Mouse (Mus musculus): Measurements from ENCODE around the gene Pid1. TPM values are rescaled to one million over a fixed set of nuclear protein-coding genes. Genes with fewer than 3 reads are reported as not detected.
"Not testable (repeated sequence)": the region's sequence is repeated elsewhere in the genome, so short reads cannot be mapped to it uniquely, and the experiment has no call there.

The Pid1 gene
- polyA plus RNA-seq, 1 experiment from 2014 or later: 14.3 TPM

DNA sequence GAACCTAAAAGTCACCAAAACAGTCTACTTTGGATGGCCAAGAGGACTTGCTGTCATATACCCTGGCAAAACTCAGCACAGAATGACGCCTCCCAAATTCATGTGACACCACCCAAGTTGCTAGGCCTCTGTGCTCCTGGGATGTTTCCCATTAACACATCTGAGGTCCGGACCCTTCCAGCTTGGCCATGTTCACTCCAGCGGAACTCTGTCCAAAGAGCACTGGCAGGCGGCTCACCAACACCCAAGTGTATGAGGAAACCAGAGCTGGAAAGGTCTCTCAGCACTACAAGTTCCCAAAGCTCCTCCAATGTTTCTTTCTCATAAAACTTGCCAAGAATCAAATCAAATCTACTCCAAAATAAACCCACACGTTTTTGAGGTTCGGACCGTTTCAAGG is 138.4 kb downstream of the Pid1 start:
- Histone ChIP-seq H3K36me3 (ENCODE audit: control insufficient read depth, insufficient read depth, low read length) (no peaks in the 10 kb centered on the region), H3K4me1 (replicated peaks; ENCODE audit: control insufficient read depth, insufficient read depth, low read length) (no peaks in the 10 kb centered on the region), H3K4me2 (ENCODE audit: low read depth, low read length) (no peak overlapping the region), H3K27me3 (ENCODE audit: control insufficient read depth, insufficient read depth, low read depth, low read length) (no peaks in the 10 kb centered on the region), H3K4me3 (ENCODE audit: low read length) (no peak overlapping the region), H3K27ac (ENCODE audit: low read length) (no peak overlapping the region), H3K9ac (ENCODE audit: low read length) (no peak overlapping the region), H3K9me3 (ENCODE audit: control insufficient read depth, low read length) (no peaks in the 10 kb centered on the region)
- peak; percentile 49 for ATAC-seq (ENCODE audit: low read depth)
- 80% methylated on average over 7 of the region's 7 CpGs for WGBS

GRCm38 (mm10) chr1:84222051-84222450 is 141.9 kb downstream of the Pid1 start:
- Histone ChIP-seq H3K4me1 (replicated peaks; ENCODE audit: control insufficient read depth, insufficient read depth, low read length) (no peaks in the 10 kb centered on the region), H3K9ac (ENCODE audit: low read length) (no peak overlapping the region), H3K27me3 (ENCODE audit: control insufficient read depth, insufficient read depth, low read depth, low read length) (no peaks in the 10 kb centered on the region), H3K4me2 (ENCODE audit: low read depth, low read length) (no peak overlapping the region), H3K27ac (ENCODE audit: low read length) (no peak overlapping the region), H3K4me3 (ENCODE audit: low read length) (no peak overlapping the region), H3K9me3 (ENCODE audit: control insufficient read depth, low read length) (no peaks in the 10 kb centered on the region), H3K36me3 (ENCODE audit: control insufficient read depth, insufficient read depth, low read length) (no peaks in the 10 kb centered on the region)
- 57% methylated on average over 1 of the region's 1 CpGs for WGBS
- no peak for ATAC-seq (ENCODE audit: low read depth)

DNA sequence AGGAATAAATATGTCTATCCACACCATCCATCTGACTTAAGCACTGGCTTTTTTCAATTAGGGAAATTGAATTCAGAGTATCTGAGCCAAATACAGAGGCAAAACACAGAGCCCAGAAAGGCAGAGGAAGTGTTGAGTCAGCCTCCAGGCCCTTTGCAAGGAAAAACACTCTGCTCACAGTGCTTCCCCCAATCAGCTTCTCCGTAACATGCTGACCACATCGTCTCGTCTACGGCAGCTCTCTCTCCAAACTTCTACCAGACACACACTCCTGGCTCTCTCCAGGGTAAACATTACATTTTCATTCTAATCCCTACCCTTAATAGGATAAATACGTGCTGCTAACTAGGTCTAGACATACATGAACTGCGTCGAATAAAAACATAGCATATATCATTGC is 145.4 kb downstream of the Pid1 start:
- Histone ChIP-seq H3K27ac (ENCODE audit: low read length) (no peak overlapping the region), H3K4me1 (replicated peaks; ENCODE audit: control insufficient read depth, insufficient read depth, low read length) (no peaks in the 10 kb centered on the region), H3K9me3 (ENCODE audit: control insufficient read depth, low read length) (no peaks in the 10 kb centered on the region), H3K9ac (ENCODE audit: low read length) (no peak overlapping the region), H3K4me2 (ENCODE audit: low read depth, low read length) (no peak overlapping the region), H3K4me3 (ENCODE audit: low read length) (no peak overlapping the region), H3K36me3 (ENCODE audit: control insufficient read depth, insufficient read depth, low read length) (no peaks in the 10 kb centered on the region), H3K27me3 (ENCODE audit: control insufficient read depth, insufficient read depth, low read depth, low read length) (no peaks in the 10 kb centered on the region)
- no peak for ATAC-seq (ENCODE audit: low read depth)
- WGBS: 52% methylated on average over 7 of the region's 7 CpGs

- WGBS: 9% methylated on average over 2 of the region's 2 CpGs
- no peaks in the 10 kb centered on the region for H3K27me3 ChIP-seq (ENCODE audit: control insufficient read depth, insufficient read depth, low read depth, low read length)
- no peak for ATAC-seq (ENCODE audit: low read depth)
- H3K4me2 ChIP-seq (ENCODE audit: low read depth, low read length): no peak overlapping the region
- no peak overlapping the region for H3K9ac ChIP-seq (ENCODE audit: low read length)
- H3K4me3 ChIP-seq (ENCODE audit: low read length): no peak overlapping the region
- H3K9me3 ChIP-seq (ENCODE audit: control insufficient read depth, low read length): no peaks in the 10 kb centered on the region
- H3K36me3 ChIP-seq (ENCODE audit: control insufficient read depth, insufficient read depth, low read length): no peaks in the 10 kb centered on the region
- no peaks in the 10 kb centered on the region for H3K4me1 ChIP-seq (replicated peaks; ENCODE audit: control insufficient read depth, insufficient read depth, low read length)
- no peak overlapping the region for H3K27ac ChIP-seq (ENCODE audit: low read length)
These were observed 146.2 kb downstream of the Pid1 start for GRCm38 (mm10) chr1:84217777-84218176.

- Histone ChIP-seq H3K4me2 (ENCODE audit: low read depth, low read length) (no peak overlapping the region), H3K9me3 (ENCODE audit: control insufficient read depth, low read length) (no peaks in the 10 kb centered on the region), H3K27me3 (ENCODE audit: control insufficient read depth, insufficient read depth, low read depth, low read length) (no peaks in the 10 kb centered on the region), H3K36me3 (ENCODE audit: control insufficient read depth, insufficient read depth, low read length) (no peaks in the 10 kb centered on the region), H3K4me3 (ENCODE audit: low read length) (no peak overlapping the region), H3K9ac (ENCODE audit: low read length) (no peak overlapping the region), H3K4me1 (replicated peaks; ENCODE audit: control insufficient read depth, insufficient read depth, low read length) (no peaks in the 10 kb centered on the region), H3K27ac (ENCODE audit: low read length) (no peak overlapping the region)
- ATAC-seq (ENCODE audit: low read depth): no peak
- 40% methylated on average over 9 of the region's 9 CpGs for WGBS
These were observed 152.5 kb downstream of the Pid1 start for GRCm38 (mm10) chr1:84211507-84211906.

GRCm38 (mm10) chr1:84205746-84206145 is 158.2 kb downstream of the Pid1 start:
- not testable (repeated sequence) for H3K27ac ChIP-seq (ENCODE audit: low read length); H3K27me3 ChIP-seq (ENCODE audit: control insufficient read depth, insufficient read depth, low read depth, low read length); H3K36me3 ChIP-seq (ENCODE audit: control insufficient read depth, insufficient read depth, low read length); ATAC-seq (ENCODE audit: low read depth); H3K4me1 ChIP-seq (replicated peaks; ENCODE audit: control insufficient read depth, insufficient read depth, low read length); H3K4me3 ChIP-seq (ENCODE audit: low read length); H3K9ac ChIP-seq (ENCODE audit: low read length); H3K9me3 ChIP-seq (ENCODE audit: control insufficient read depth, low read length); H3K4me2 ChIP-seq (ENCODE audit: low read depth, low read length)
- WGBS: 91% methylated on average over 3 of the region's 3 CpGs

- Histone ChIP-seq H3K4me3 (ENCODE audit: low read length) (no peak overlapping the region), H3K9ac (ENCODE audit: low read length) (no peak overlapping the region), H3K4me2 (ENCODE audit: low read depth, low read length) (no peak overlapping the region), H3K27ac (ENCODE audit: low read length) (no peak overlapping the region), H3K4me1 (replicated peaks; ENCODE audit: control insufficient read depth, insufficient read depth, low read length) (no peaks in the 10 kb centered on the region), H3K36me3 (ENCODE audit: control insufficient read depth, insufficient read depth, low read length) (no peaks in the 10 kb centered on the region), H3K9me3 (ENCODE audit: control insufficient read depth, low read length) (no peaks in the 10 kb centered on the region), H3K27me3 (ENCODE audit: control insufficient read depth, insufficient read depth, low read depth, low read length) (no peaks in the 10 kb centered on the region)
- ATAC-seq (ENCODE audit: low read depth): no peak
- 72% methylated on average over 4 of the region's 4 CpGs for WGBS
These were observed 160.5 kb downstream of the Pid1 start for GRCm38 (mm10) chr1:84203494-84203893.

DNA sequence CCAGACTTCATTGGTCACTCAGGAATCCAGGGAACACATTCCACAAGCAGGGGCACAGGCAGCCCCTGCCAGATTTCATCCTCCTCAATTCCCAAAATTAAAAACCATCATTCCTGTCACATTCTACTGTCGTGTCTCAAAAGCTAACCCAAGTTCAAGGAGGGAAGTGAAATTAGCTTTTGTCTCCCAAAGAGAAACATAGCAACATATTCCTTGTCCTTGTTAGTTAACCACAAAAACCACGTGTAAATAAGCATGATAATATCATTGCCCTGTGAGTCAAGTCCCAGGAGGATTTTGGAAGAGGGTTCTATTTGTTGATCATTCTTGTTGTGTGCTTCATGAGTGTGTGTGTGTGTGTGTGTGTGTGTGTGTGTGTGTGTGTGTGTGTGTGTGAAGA is 164.1 kb downstream of the Pid1 start:
- Histone ChIP-seq H3K4me3 (ENCODE audit: low read length) (no peak overlapping the region), H3K27me3 (ENCODE audit: control insufficient read depth, insufficient read depth, low read depth, low read length) (no peaks in the 10 kb centered on the region), H3K9me3 (ENCODE audit: control insufficient read depth, low read length) (no peaks in the 10 kb centered on the region), H3K9ac (ENCODE audit: low read length) (no peak overlapping the region), H3K36me3 (ENCODE audit: control insufficient read depth, insufficient read depth, low read length) (no peaks in the 10 kb centered on the region), H3K27ac (ENCODE audit: low read length) (no peak overlapping the region), H3K4me2 (ENCODE audit: low read depth, low read length) (no peak overlapping the region), H3K4me1 (replicated peaks; ENCODE audit: control insufficient read depth, insufficient read depth, low read length) (no peaks in the 10 kb centered on the region)
- no peak for ATAC-seq (ENCODE audit: low read depth)
- 51% methylated on average over 2 of the region's 2 CpGs for WGBS

GRCm38 (mm10) chr1:84198887-84199286 is 165.1 kb downstream of the Pid1 start:
- Histone ChIP-seq H3K27me3 (ENCODE audit: control insufficient read depth, insufficient read depth, low read depth, low read length) (no peaks in the 10 kb centered on the region), H3K4me2 (ENCODE audit: low read depth, low read length) (no peak overlapping the region), H3K4me3 (ENCODE audit: low read length) (no peak overlapping the region), H3K9me3 (ENCODE audit: control insufficient read depth, low read length) (no peaks in the 10 kb centered on the region), H3K4me1 (replicated peaks; ENCODE audit: control insufficient read depth, insufficient read depth, low read length) (no peaks in the 10 kb centered on the region), H3K36me3 (ENCODE audit: control insufficient read depth, insufficient read depth, low read length) (no peaks in the 10 kb centered on the region), H3K27ac (ENCODE audit: low read length) (no peak overlapping the region), H3K9ac (ENCODE audit: low read length) (no peak overlapping the region)
- no peak for ATAC-seq (ENCODE audit: low read depth)
- WGBS: 74% methylated on average over 2 of the region's 2 CpGs

- Histone ChIP-seq H3K4me3 (ENCODE audit: low read length) (no peak overlapping the region), H3K9ac (ENCODE audit: low read length) (no peak overlapping the region), H3K4me1 (replicated peaks; ENCODE audit: control insufficient read depth, insufficient read depth, low read length) (no peaks in the 10 kb centered on the region), H3K36me3 (ENCODE audit: control insufficient read depth, insufficient read depth, low read length) (no peaks in the 10 kb centered on the region), H3K4me2 (ENCODE audit: low read depth, low read length) (no peak overlapping the region), H3K27me3 (ENCODE audit: control insufficient read depth, insufficient read depth, low read depth, low read length) (no peaks in the 10 kb centered on the region), H3K27ac (ENCODE audit: low read length) (no peak overlapping the region), H3K9me3 (ENCODE audit: control insufficient read depth, low read length) (no peaks in the 10 kb centered on the region)
- no peak for ATAC-seq (ENCODE audit: low read depth)
These were observed 171.8 kb downstream of the Pid1 start for GRCm38 (mm10) chr1:84192167-84192566.
